Mouse (Mus musculus): ENCODE measurements around the gene Il25. TPM values are rescaled to one million over a fixed set of nuclear protein-coding genes. Genes with fewer than 3 reads are reported as not detected.

Il25 gene
- not detected for total RNA-seq (2021)
- long read RNA-seq, experiment 1, result 0 reads
- long read RNA-seq, experiment 2, result 0 reads

GRCm38 (mm10) chr14:54932645-54933150 lies at the start of gene Il25:
Gene Il25 (plus strand): TSS chr14:54932695.
- no peak for DNase-seq

GRCm38 (mm10) chr14:54883154-54884021 lies 49.1 kb upstream of the Il25 start, which contains the start of the genes Bcl2l2 and Gm20521:
Gene Bcl2l2 (plus strand): TSS chr14:54883377.
Gene Gm20521 (plus strand): TSS chr14:54883441.
- DNase-seq, result peak; percentile 86

GRCm38 (mm10) chr14:54884022-54884712 lies 48.3 kb upstream of the Il25 start:
- no peak for DNase-seq

GRCm38 (mm10) chr14:54885309-54885708 lies 47.2 kb upstream of the Il25 start:
- DNase-seq, result no peak

GRCm38 (mm10) chr14:54892200-54892599 lies 40.3 kb upstream of the Il25 start, which contains the start of gene Pabpn1:
Gene Pabpn1 (plus strand): TSS chr14:54892500.
- DNase-seq, result no peak

GRCm38 (mm10) chr14:54893651-54894181 lies 38.8 kb upstream of the Il25 start:
- peak; percentile 99 for DNase-seq

- DNase-seq, result no peak
Measured at GRCm38 (mm10) chr14:54894296-54895151, 38.0 kb upstream of the Il25 start.

- no peak for DNase-seq
Measured at GRCm38 (mm10) chr14:54897445-54897844, 35.0 kb upstream of the Il25 start.

GRCm38 (mm10) chr14:54900383-54900782 lies 32.1 kb upstream of the Il25 start:
- DNase-seq, result no peak

- no peak for DNase-seq
Measured at GRCm38 (mm10) chr14:54903641-54904040, 28.9 kb upstream of the Il25 start.

GRCm38 (mm10) chr14:54908682-54909081 lies 23.8 kb upstream of the Il25 start:
- DNase-seq, result no peak

- no peak for DNase-seq
Measured at GRCm38 (mm10) chr14:54912109-54912850, 20.2 kb upstream of the Il25 start.

GRCm38 (mm10) chr14:54912886-54913285 lies 19.6 kb upstream of the Il25 start, which contains the start of gene Slc22a17:
Gene Slc22a17 (minus strand): TSS chr14:54913132.
- DNase-seq, result peak; percentile 61

GRCm38 (mm10) chr14:54913343-54913742 lies 19.2 kb upstream of the Il25 start:
- no peak for DNase-seq

GRCm38 (mm10) chr14:54920076-54920685 lies 12.3 kb upstream of the Il25 start:
- no peak for DNase-seq

GRCm38 (mm10) chr14:54924641-54925348 lies 7.7 kb upstream of the Il25 start:
- peak; percentile 66 for DNase-seq

GRCm38 (mm10) chr14:54925349-54926342 lies 6.8 kb upstream of the Il25 start, which contains the start of gene Efs:
Gene Efs (minus strand): TSS chr14:54926126.
- DNase-seq, result peak; percentile 70

Data from gastrocnemius, postnatal 25 days (tissue).